Mouse (Mus musculus) heart, postnatal 14 days (tissue): Measurements from ENCODE around the gene Jag1. TPM values are rescaled to one million over a fixed set of nuclear protein-coding genes. Genes with fewer than 3 reads are reported as not detected.
A peak's percentile ranks its signal among the peaks of the same experiment; 100 is the strongest.

Experiments used
- DNase-seq, 2 experiments: peaks; one replicate each; pipeline ENCODE4 v3.0.0; 2021 to 2022
- intact Hi-C: fragments of 180-260 bp; cut with DNase I; formaldehyde crosslinking; loops from one replicate; pipeline ENCODE4 v1.15.1; 2025
- total RNA-seq, 2 experiments: library from RNA; stranded (reverse); gene quantifications; 2 replicates each; pipeline ENCODE4 v1.2.3; 2021

The Jag1 gene
- total RNA-seq, 2 experiments from 2014 or later: 15.7 to 16.0 TPM

- intact Hi-C loops: no loop called here
Measured at GRCm38 (mm10) chr2:137107946-137108345, 8.5 kb downstream of the Jag1 start.

GRCm38 (mm10) chr2:137107203-137107602 lies 9.2 kb downstream of the Jag1 start:
- DNase-seq: no peak
- intact Hi-C loops: no loop called here

More at GRCm38 (mm10) chr2:137107946-137108345, 8.5 kb downstream of the Jag1 start:
- no peak for DNase-seq

GRCm38 (mm10) chr2:137101074-137101473 lies 15.4 kb downstream of the Jag1 start:
- DNase-seq: peak; percentile 55 to 70
- intact Hi-C loops: no loop called here

GRCm38 (mm10) chr2:137099211-137099734 lies 17.2 kb downstream of the Jag1 start:
- intact Hi-C loops: no loop called here
- DNase-seq: no peak

GRCm38 (mm10) chr2:137098269-137099035 lies 18.0 kb downstream of the Jag1 start:
- no peak for DNase-seq
- intact Hi-C loops: no loop called here

- intact Hi-C loops: loop anchor here (2.0 kb wide), 1 partner anchor 14 kb away; no protein-coding TSS in a partner anchor
- no peak for DNase-seq
Measured at GRCm38 (mm10) chr2:137096981-137097460, 19.4 kb downstream of the Jag1 start.

- DNase-seq: no peak
- intact Hi-C loops: loop anchor here (5.0 kb wide), 1 partner anchor 92 kb away; no protein-coding TSS in a partner anchor
Measured at GRCm38 (mm10) chr2:137094301-137094700, 22.1 kb downstream of the Jag1 start.

GRCm38 (mm10) chr2:137093298-137093630 lies 23.2 kb downstream of the Jag1 start:
- DNase-seq: no peak
- intact Hi-C loops: loop anchor here (5.0 kb wide), 1 partner anchor 91 kb away; no protein-coding TSS in a partner anchor

GRCm38 (mm10) chr2:137092523-137093297 lies 23.7 kb downstream of the Jag1 start:
- intact Hi-C loops: loop anchor here (5.0 kb wide), 1 partner anchor 90 kb away; no protein-coding TSS in a partner anchor
- DNase-seq: no peak

GRCm38 (mm10) chr2:137091766-137092522 lies 24.5 kb downstream of the Jag1 start:
- no peak for DNase-seq
- intact Hi-C loops: loop anchor here (5.0 kb wide), 1 partner anchor 90 kb away; no protein-coding TSS in a partner anchor

- no peak for DNase-seq
- intact Hi-C loops: no loop called here
Measured at GRCm38 (mm10) chr2:137087705-137088104, 28.7 kb downstream of the Jag1 start.

- DNase-seq: no peak
- intact Hi-C loops: no loop called here
Measured at GRCm38 (mm10) chr2:137086621-137087395, 29.6 kb downstream of the Jag1 start.

GRCm38 (mm10) chr2:137085257-137085656 lies 31.2 kb downstream of the Jag1 start:
- intact Hi-C loops: no loop called here
- DNase-seq: no peak

GRCm38 (mm10) chr2:137082896-137083620 lies 33.4 kb downstream of the Jag1 start:
- intact Hi-C loops: no loop called here
- DNase-seq: no peak

- intact Hi-C loops: no loop called here
- DNase-seq: no peak
Measured at GRCm38 (mm10) chr2:137081001-137081400, 35.4 kb downstream of the Jag1 start.

- DNase-seq: peak in 1 of 2 experiments; percentile 33
- intact Hi-C loops: no loop called here
Measured at GRCm38 (mm10) chr2:137080468-137080867, 36.0 kb downstream of the Jag1 start.

GRCm38 (mm10) chr2:137079721-137080320 lies 36.6 kb downstream of the Jag1 start:
- DNase-seq: no peak
- intact Hi-C loops: no loop called here

GRCm38 (mm10) chr2:137078771-137079170 lies 37.7 kb downstream of the Jag1 start:
- DNase-seq: no peak

GRCm38 (mm10) chr2:137074313-137074620 lies 42.2 kb downstream of the Jag1 start:
- intact Hi-C loops: no loop called here
- no peak for DNase-seq

More at GRCm38 (mm10) chr2:137078771-137079170, 37.7 kb downstream of the Jag1 start:
- intact Hi-C loops: no loop called here
